Mouse (Mus musculus) heart, postnatal 25 days (tissue): Measurements from ENCODE around the gene Pdzph1. TPM values are rescaled to one million over a fixed set of nuclear protein-coding genes. Genes with fewer than 3 reads are reported as not detected.

Experiments used
- DNase-seq: peaks from one replicate; pipeline ENCODE4 v3.0.0; 2022; ENCODE audit warnings: low spot score
- intact Hi-C: fragments of 180-260 bp; cut with DNase I; formaldehyde crosslinking; loops from one replicate; pipeline ENCODE4 v1.15.1; 2025
- total RNA-seq, 2 experiments: library from RNA; stranded (reverse); gene quantifications; 2 replicates each; pipeline ENCODE4 v1.2.3; 2021

Gene Pdzph1
- total RNA-seq = not detected

- intact Hi-C loops = no loop called here
Observed at GRCm38 (mm10) chr17:58991275-58991674, at the start of gene Pdzph1. Gene Pdzph1, minus strand, starts transcription at chr17:58991375.

DNA sequence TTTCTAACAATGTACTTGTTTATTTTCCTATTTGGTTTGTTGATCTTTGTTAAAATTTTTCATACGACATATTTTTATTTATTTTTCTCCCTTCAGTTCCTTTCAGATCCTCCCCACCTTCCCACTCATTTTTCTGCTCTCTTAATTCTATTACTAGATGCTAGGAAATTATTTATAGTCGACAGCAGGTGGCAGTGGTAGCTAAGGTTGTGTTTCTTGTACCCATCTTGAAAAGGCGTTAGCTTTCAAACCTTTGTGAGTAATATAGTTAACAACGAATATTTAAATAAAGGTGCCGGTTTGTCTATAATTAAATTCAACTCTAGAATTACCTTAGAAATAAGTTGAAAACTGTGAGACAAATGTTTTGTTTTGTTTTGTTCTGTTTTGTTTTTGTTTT lies 48.6 kb upstream of the Pdzph1 start:
- no peak for DNase-seq
- intact Hi-C loops = no loop called here

More at GRCm38 (mm10) chr17:58991275-58991674, at the start of gene Pdzph1:
- DNase-seq = no peak

- DNase-seq = no peak
- intact Hi-C loops = no loop called here
Observed at GRCm38 (mm10) chr17:59033445-59033844, 42.3 kb upstream of the Pdzph1 start.

GRCm38 (mm10) chr17:59026336-59026735 lies 35.2 kb upstream of the Pdzph1 start:
- no peak for DNase-seq
- intact Hi-C loops = no loop called here

- intact Hi-C loops = no loop called here
Observed at GRCm38 (mm10) chr17:59024502-59024901, 33.3 kb upstream of the Pdzph1 start.

DNA sequence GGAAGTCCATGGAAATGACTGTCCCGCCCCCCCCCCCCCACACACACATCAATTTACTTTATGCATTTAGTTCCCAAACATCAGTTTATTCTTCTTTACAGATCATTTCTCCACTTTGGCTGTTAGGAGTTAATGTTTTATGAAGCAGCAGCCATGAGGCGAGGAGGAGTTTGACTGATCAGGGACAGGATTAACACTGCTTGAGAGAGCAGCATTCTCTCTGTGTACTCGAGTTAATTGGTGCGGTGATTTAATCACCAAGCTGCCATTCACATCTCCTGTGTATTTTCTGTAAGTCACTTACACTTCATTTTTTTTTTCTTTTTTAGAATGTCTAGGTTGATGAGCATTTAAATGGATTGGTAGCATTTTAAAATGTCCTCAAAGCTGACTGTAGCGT lies 32.8 kb upstream of the Pdzph1 start:
- no peak for DNase-seq
- intact Hi-C loops = no loop called here

More at GRCm38 (mm10) chr17:59024502-59024901, 33.3 kb upstream of the Pdzph1 start:
- no peak for DNase-seq

- no peak for DNase-seq
- intact Hi-C loops = no loop called here
Observed at GRCm38 (mm10) chr17:59018666-59019065, 27.5 kb upstream of the Pdzph1 start.

- DNase-seq = peak; percentile 40
- intact Hi-C loops = no loop called here
Observed at GRCm38 (mm10) chr17:59013091-59013459, 21.9 kb upstream of the Pdzph1 start, which contains the start of gene Nudt12. Gene Nudt12, minus strand, starts transcription at chr17:59013372.

DNA sequence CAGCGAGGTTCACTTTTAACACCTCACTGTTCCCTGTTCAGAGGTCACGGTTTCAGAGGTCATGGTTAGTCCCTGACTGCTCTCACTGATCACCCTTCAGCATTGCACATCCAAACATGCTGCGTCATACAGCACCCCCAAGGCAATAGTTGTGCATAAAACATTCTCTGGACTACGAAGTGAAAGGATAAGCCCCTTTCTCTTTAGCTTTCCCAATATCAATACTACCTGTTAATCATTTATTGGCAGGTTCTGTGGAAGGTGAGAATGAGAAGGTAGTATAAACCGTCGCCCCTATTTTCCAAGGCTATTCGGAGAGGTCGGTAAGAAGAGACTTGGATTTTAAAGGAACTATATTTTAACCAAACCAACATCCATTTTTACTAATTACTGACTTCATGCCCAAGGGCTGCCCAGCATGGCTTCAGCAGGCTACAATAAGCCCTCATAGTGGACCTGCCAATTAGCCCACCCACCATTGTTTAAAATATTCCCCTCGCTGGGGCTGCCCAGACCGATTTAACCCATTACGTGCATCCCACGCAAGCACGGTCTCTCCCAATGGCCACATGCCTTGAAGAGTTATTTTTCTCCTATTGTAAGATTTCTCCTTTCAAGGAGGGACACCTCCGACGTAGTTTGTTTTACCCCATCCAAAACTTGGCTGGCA lies 21.4 kb upstream of the Pdzph1 start:
- no peak for DNase-seq
- intact Hi-C loops = no loop called here

DNA sequence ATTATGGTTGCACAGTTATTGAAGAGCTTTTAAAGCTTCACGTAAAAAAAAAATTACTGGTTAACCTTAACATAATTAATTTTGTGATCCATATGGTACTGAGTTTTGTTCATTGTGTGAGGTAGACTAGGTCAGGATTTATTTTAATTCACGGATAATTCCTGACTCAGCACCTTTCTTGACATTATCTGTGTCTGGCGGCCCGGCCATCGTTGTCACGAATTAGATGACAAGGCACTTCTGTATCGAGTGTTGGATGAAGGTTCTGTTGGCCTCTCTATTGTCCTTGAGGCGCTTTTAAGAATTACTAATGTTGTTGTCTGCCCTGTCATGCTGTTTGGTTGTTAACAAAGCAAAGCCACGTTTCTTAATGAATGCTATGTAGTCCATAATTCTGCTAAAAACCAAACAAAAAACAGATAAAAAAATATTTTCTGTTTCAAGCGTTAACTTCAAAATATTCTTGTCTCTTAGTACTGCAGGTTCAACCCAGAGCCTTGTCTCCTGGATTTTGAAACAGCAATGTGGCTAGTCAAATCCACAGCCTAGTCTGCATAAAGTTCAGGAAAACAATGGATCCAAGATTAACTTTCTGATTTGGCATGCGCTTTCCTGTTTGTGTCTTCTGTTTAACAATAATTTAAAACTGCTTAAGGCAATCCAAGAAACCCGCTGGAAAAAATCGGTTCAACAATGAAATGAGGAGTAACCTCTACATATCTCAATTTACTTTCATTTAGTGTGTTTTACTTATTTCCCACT lies 20.6 kb upstream of the Pdzph1 start:
- DNase-seq = no peak
- intact Hi-C loops = no loop called here

DNA sequence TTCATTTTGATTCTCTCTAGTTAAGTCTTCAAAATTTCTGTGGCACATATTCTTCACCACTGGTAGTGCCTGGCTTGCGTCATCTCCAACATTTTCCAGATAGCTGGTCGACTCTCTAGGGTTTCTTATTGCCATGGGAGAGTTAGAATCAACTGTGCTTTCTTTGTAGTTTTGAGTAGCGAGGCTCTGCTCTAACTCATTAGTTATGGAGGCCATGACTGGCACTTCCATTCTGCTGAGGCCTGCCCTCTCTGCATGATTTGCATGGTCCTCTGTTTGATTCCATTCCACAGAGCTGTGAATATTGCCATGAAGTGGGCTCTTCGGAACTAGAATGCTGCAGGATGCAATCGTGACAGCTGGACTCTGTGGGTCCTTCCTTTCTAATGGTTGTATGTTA lies 17.9 kb downstream of the Pdzph1 start:
- intact Hi-C loops = no loop called here
- no peak for DNase-seq

- intact Hi-C loops = no loop called here
- DNase-seq = no peak
Observed at GRCm38 (mm10) chr17:58959905-58960304, 31.3 kb downstream of the Pdzph1 start.

DNA sequence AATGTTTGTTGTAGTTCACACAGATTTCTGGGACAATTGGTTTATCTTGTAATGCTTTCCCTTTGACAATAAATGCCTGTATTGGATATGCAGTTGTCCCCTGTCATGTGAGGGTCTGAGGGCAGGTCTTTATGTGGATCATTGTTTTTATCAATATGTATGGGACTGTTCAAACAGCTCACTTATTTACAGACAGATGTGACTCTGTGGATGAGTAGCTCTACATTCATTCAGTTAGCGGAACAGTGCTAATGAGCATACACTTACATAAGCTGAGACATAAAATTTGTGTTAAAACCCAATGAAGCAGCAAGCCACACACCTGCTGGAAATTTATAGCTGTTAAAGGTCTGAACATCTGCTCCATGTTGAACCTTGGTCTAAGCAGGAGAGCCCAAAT lies 34.1 kb downstream of the Pdzph1 start:
- DNase-seq = no peak
- intact Hi-C loops = no loop called here

DNA sequence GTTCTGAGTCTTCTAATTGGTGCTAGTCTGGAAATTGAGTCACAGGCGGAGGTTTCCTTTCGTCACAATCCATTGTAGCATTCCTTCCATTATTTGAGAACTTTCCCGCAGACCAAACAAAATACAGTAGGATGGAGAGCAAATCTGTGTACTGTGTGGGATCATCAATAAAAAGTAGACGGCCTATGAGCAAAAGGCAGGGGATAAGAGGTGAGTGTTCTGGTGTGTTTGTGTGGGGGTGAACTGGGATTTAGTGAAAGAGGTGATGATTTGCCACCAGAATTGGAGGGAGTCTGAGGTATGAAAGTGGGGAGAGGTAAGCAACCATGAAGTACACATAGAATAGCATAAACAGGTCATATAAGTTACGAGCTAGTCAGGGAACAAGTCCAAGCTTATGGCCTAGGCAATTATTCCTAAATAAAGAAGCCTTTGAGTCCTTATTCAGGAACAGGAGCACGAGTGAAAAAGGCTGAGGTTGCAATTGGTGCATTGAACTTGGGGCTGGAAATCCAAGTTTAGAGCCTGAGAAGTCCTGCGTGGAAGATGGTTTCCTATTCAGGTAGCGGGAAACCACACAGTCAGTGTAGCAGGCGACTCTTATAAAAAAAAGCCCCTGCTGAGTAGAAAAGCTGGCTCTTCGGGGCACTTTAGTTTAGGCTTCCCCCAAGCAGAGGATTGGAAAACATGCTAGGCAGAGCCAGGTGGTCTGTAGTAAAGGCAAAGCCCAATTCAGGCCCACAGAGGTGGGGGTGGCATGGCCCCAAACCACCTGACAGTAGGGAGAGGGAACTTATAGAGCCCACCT lies 48.0 kb downstream of the Pdzph1 start:
- intact Hi-C loops = no loop called here

DNA sequence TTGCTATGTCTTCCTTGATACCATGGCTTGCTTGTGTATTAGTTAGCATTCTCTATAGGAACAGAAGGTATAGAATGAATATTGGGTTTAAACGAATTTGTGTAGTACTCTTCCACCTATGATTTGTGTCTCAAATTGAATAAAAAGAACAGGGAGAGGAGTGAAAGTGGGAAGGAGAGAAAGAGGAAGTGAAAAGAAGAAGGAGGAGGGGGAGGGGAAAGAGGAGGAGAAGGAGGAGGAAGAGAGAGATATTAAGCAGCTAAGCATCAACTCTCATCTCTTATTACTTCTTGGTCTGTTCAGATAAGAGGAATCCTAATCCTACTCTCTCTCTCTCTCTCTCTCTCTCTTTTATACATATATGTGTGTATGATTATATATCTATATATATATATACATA lies 52.6 kb downstream of the Pdzph1 start:
- DNase-seq = no peak
- intact Hi-C loops = no loop called here

More for the DNA sequence above, 48.0 kb downstream of the Pdzph1 start:
- no peak for DNase-seq

DNA sequence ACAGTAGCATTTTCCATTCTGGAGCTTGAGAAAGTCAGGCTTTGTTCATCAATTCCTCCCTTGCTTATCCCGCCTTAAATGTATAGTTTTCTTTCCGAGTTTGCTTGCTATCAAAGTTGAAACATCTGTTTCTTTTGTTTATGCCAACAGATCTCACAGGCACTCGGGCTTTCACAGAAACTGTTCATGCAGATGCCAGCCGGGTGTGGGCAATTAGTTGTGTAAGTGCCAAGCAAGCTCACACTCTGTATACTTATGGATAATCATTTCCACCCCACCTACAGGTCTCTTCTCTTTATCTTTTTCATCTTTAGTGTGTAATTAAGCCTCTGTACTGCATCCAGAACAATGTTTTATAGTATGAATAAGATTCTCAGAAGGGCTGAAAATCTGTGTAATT lies 53.6 kb downstream of the Pdzph1 start:
- no peak for DNase-seq
- intact Hi-C loops = no loop called here

DNA sequence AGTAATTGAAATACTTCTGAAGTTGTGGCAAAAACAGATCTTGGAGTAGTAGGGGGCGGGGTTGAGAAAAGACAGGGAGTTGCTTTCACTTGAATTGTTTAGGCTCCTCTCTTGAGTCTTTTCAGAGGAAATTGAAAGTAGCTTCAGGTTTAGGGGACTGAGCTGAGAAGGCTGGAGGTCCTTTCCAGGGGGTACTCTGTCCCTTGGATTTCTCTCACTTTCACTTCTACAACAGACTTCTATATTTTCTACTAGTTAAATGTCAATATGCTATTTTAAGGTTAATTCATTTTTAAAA lies 58.2 kb downstream of the Pdzph1 start:
- intact Hi-C loops = no loop called here

DNA sequence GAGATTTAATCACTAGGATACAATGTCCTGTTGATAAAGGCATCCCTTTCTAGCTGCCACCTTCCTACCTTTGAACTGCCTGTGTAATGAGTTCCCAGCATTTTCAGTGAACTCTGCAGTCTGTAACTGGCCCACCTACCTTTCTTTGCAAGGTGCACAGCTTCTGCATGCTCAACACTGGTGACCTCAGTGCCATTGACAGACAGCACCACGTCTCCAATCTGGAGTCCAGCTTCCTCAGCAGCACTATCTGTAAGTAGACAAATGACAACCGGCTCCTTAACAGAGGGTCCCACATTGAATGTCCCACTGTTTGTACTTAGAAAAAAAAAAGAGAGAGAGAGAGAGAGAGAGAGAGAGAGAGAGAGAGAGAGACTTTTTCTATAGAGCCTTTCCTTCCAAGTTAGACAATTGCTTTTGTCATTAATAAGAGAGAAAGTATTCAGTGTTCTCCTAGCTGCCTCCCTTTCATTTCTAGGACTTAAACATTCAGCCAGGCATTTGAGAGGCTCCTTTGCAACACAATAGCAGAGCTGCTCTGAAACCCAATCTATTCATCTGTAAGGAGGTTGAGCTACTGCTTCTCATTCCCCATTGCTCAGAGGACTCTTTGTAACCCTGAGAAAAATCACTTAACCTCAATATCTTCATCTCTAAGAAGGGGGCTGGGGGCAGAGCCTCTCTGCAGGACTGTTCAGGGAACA lies 58.7 kb downstream of the Pdzph1 start:
- DNase-seq = no peak
- intact Hi-C loops = no loop called here

More for the DNA sequence above, 58.2 kb downstream of the Pdzph1 start:
- no peak for DNase-seq

DNA sequence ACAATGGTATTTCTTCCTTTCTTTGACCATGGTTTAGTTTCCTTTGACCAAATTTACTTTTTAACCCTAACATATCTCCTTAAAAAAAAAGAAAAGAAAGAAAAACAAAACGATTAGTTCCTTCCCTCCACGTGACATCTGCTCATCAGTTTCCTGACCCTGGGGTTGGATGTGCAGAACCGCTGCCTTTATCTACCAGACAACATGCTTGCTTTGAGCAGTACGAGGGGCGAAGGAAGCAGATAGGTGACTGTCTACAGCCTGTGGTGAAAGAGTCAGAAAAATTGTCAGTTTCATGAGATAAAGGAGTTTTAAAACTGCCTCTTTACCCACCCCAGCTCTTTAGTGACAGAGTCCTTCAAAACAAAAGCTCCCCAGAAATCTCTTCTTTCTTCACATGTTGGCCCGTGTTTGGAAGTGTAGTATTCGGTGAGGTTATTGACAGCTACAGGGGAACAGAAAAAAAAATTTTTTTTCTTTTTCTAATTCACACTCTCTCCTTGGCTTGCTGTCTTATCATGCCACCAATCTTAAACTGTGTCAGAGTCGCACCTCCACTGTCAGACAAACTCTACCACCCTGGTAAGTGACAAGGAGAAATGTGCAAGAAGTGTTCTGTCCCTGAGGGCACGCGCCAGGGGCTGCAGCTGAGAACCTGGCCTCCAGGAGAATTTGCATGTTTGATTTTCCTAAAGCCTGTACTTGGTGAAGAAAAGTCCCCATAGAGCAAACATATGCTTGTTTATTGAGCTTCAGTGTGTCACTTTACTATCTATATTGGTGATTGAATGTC lies 66.2 kb downstream of the Pdzph1 start:
- DNase-seq = no peak
- intact Hi-C loops = no loop called here
